ENCODE assay signal across 27 mouse cellular contexts in genomic region chr11:36531614-36532013, GRCm38 (mm10).
A peak's percentile ranks its signal among the peaks of the same experiment; 100 is the strongest.
DNase-seq lines count a peak whose midpoint lies in the region; ATAC-seq and TF ChIP-seq lines count a peak whose summit lies in the region.
"Had no signal": no experiment of that assay in that cellular context is flagged by ENCODE, and none has a peak within 500 bp of the region (broad histone marks: within the 10 kb centered on the region; RNA-seq: fewer than 3 reads in every experiment).

No protein-coding gene starts in this region.

- ATAC-seq in kidney, postnatal 0 days (replicated peaks; ENCODE audit: low FRiP score, low read depth) = no peak
- ATAC-seq: activated CD4-positive, CD25-positive, alpha-beta regulatory T cell, adult 4 months; CD4-positive, CD25-positive, alpha-beta regulatory T cell, adult 4 months; forebrain, embryonic 15.5 days; hindbrain, postnatal 0 days had no signal

- 42% methylated on average over 4 of the region's 4 CpGs for WGBS in kidney, postnatal 0 days
- 38% methylated on average over 4 of the region's 4 CpGs for WGBS in heart, adult 2 months

- no peak overlapping the region for H3K27ac ChIP-seq in kidney, postnatal 0 days
- H3K27ac ChIP-seq in heart, adult 2 months = no peak overlapping the region
- H3K27ac ChIP-seq: embryonic facial prominence, embryonic 10.5 days; embryonic facial prominence, embryonic 13.5 days; forebrain, embryonic 12.5 days; forebrain, embryonic 15.5 days; heart, embryonic 10.5 days; heart, embryonic 13.5 days; hindbrain, embryonic 14.5 days; hindbrain, postnatal 0 days had no signal

- no peaks in the 10 kb centered on the region for H3K79me2 ChIP-seq in heart, adult 2 months (replicated peaks; ENCODE audit: control insufficient read depth, insufficient read depth, low read length)

- TF ChIP-seq CTCF in kidney, postnatal 0 days (IDR thresholded peaks at IDR 0.05; ENCODE audit: low read depth) = no peak
- TF ChIP-seq CTCF in heart, adult 2 months (IDR thresholded peaks at IDR 0.05) = no peak

- no peak overlapping the region for H3K9ac ChIP-seq in kidney, postnatal 0 days (ENCODE audit: low read depth, low read length)
- no peak overlapping the region for H3K9ac ChIP-seq in heart, adult 2 months (ENCODE audit: low read depth, low read length)
- H3K9ac ChIP-seq: embryonic facial prominence, embryonic 13.5 days; forebrain, embryonic 12.5 days; forebrain, embryonic 15.5 days; heart, embryonic 13.5 days; hindbrain, embryonic 14.5 days had no signal

- intact Hi-C loops in heart, adult 2 months (cut with DNase I) = no loop called here

- no peak for TF ChIP-seq EP300 in heart, adult 2 months (IDR thresholded peaks at IDR 0.05; ENCODE audit: insufficient read depth, low read depth, low read length)

- peak; percentile 7 for DNase-seq in kidney, adult 9 months
- no peak for DNase-seq in kidney, adult 8-10 months
- peak; percentile 38 for DNase-seq in kidney, postnatal 0 days (ENCODE audit: low spot score)
- DNase-seq in kidney, adult 18-20 months = no peak
- DNase-seq in kidney, postnatal 36 days = peak; percentile 4 to 19
- DNase-seq in heart, adult 2 months = no peak
- DNase-seq: adrenal gland, postnatal 14 days; cerebellum, adult 11 months; cerebellum, adult 2 months; cerebellum, adult 9-11 months; cerebellum, postnatal 36 days; embryo, embryonic 11 days; gastrocnemius, postnatal 25 days; heart, adult 18-20 months; heart, postnatal 14 days; heart, postnatal 4 days had no signal

- TF ChIP-seq POLR2A in heart, adult 2 months (IDR thresholded peaks at IDR 0.05; ENCODE audit: insufficient read depth, low read depth, low read length) = no peak

- no peaks in the 10 kb centered on the region for H3K4me1 ChIP-seq in kidney, postnatal 0 days (replicated peaks; ENCODE audit: insufficient read depth, low read length)
- no peaks in the 10 kb centered on the region for H3K4me1 ChIP-seq in heart, adult 2 months (ENCODE audit: control insufficient read depth, insufficient read depth, low read length)
- H3K4me1 ChIP-seq: embryonic facial prominence, embryonic 10.5 days; embryonic facial prominence, embryonic 13.5 days had no signal

- no peaks in the 10 kb centered on the region for H3K36me3 ChIP-seq in kidney, postnatal 0 days (ENCODE audit: insufficient read depth, low read length)
- H3K36me3 ChIP-seq in heart, adult 2 months (ENCODE audit: control insufficient read depth, insufficient read depth, low read length) = no peaks in the 10 kb centered on the region
- H3K36me3 ChIP-seq: embryonic facial prominence, embryonic 10.5 days; embryonic facial prominence, embryonic 13.5 days; forebrain, embryonic 12.5 days; forebrain, embryonic 15.5 days; heart, embryonic 10.5 days; heart, embryonic 13.5 days had no signal

- H3K4me3 ChIP-seq in kidney, postnatal 0 days (replicated peaks; ENCODE audit: low read depth, low read length) = no peak overlapping the region
- no peak overlapping the region for H3K4me3 ChIP-seq in heart, adult 2 months
- H3K4me3 ChIP-seq: embryonic facial prominence, embryonic 10.5 days; embryonic facial prominence, embryonic 13.5 days; erythroblast, embryonic 14.5 days; forebrain, embryonic 12.5 days; forebrain, embryonic 15.5 days; heart, embryonic 10.5 days; heart, embryonic 13.5 days had no signal

- H3K27me3 ChIP-seq in kidney, postnatal 0 days (ENCODE audit: insufficient read depth, low read length) = no peaks in the 10 kb centered on the region
- H3K27me3 ChIP-seq in heart, adult 2 months (ENCODE audit: control insufficient read depth, insufficient read depth, low read length) = no peaks in the 10 kb centered on the region
- H3K27me3 ChIP-seq: embryonic facial prominence, embryonic 13.5 days; forebrain, embryonic 15.5 days; heart, embryonic 13.5 days had no signal

- H3K4me2 ChIP-seq in kidney, postnatal 0 days (ENCODE audit: low read length) = no peak overlapping the region
- H3K4me2 ChIP-seq: embryonic facial prominence, embryonic 13.5 days; forebrain, embryonic 12.5 days; forebrain, embryonic 15.5 days; heart, embryonic 13.5 days; hindbrain, embryonic 14.5 days had no signal

- no peaks in the 10 kb centered on the region for H3K9me3 ChIP-seq in kidney, postnatal 0 days (replicated peaks; ENCODE audit: low read length)
- H3K9me3 ChIP-seq: embryonic facial prominence, embryonic 10.5 days; embryonic facial prominence, embryonic 13.5 days; forebrain, embryonic 12.5 days; forebrain, embryonic 15.5 days; heart, embryonic 10.5 days; heart, embryonic 13.5 days had no signal

Comparison
In these comparisons a context has a peak if more than half of its experiments do, and no peak if none do; other contexts are left out.
1. DNase-seq: peak in kidney, adult 9 months (single experiment), kidney, postnatal 0 days (single experiment) and kidney, postnatal 36 days (2 of 2); none in kidney, adult 8-10 months (0 of 2), kidney, adult 18-20 months (single experiment) and heart, adult 2 months (0 of 2).